Mouse (Mus musculus) olfactory bulb, adult 2 months (tissue): Measurements from ENCODE around the gene Fam192a. TPM values are rescaled to one million over a fixed set of nuclear protein-coding genes. Genes with fewer than 3 reads are reported as not detected.

Source experiments
- H3K27ac ChIP-seq: fragments of 200-500 bp; 2 replicates; pipeline ENCODE4 v1.5.1; 2012; ENCODE audit warnings: low read depth, low read length; ENCODE audit not compliant: insufficient read depth
- H3K4me1 ChIP-seq: fragments of 200-500 bp; 2 replicates; pipeline ENCODE4 v1.6.1; 2012; ENCODE audit warnings: low read length; ENCODE audit not compliant: control insufficient read depth, insufficient read depth
- H3K4me3 ChIP-seq: fragments of 200-500 bp; 2 replicates; pipeline ENCODE4 v1.5.1; 2012; ENCODE audit warnings: mild to moderate bottlenecking, low read depth, low read length, moderate library complexity; ENCODE audit not compliant: insufficient read depth
- CTCF ChIP-seq: fragments of 200-500 bp; IDR thresholded peaks from 2 replicates; pipeline ENCODE4 v1.5.1; 2012; ENCODE audit warnings: low read depth, mild to moderate bottlenecking, low read length, moderate library complexity; ENCODE audit not compliant: insufficient read depth
- POLR2A ChIP-seq: fragments of 200-500 bp; IDR thresholded peaks from 2 replicates; pipeline ENCODE4 v1.6.1; 2012; ENCODE audit warnings: mild to moderate bottlenecking, low read depth, low read length, moderate library complexity; ENCODE audit not compliant: insufficient read depth
- WGBS: fragments of 180-500 bp; shearing (Covaris S2); methylation state at CpG from one replicate; pipeline ENCODE4 v1.1.7; 2018; 5-methylcytosine and 5-hydroxymethylcytosine counted together
- polyA plus RNA-seq: library from polyadenylated mRNA; stranded (reverse); fragments of >200 nt; gene quantifications from 2 replicates; pipeline ENCODE4 v1.2.4, GENCODE M21; 2012; ENCODE audit warnings: low replicate concordance; ENCODE audit not compliant: missing spikeins, insufficient read depth, insufficient read length

The Fam192a gene
- polyA plus RNA-seq, 1 experiment, result 692 TPM

DNA sequence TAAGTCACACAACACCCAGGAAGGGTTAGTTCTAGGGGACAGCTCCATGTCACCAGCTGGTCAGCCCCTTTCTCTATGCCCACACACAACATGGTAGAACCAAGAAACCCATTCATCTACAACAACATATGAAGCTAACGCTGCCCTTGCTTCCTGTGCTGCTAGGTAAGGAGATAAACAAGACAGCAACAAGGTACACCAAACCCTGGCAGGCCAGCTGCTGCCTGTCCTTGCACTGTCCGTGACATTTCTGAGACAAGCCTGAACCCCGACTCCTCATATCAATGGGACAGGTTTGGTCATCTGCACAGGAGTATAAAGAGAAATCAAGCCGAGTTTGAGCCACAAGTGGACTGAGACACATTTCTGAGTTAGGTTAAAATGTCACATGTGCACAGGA, 26.6 kb downstream of the Fam192a start:
- Histone ChIP-seq H3K4me1 (peaks cover 20% of the 10 kb centered on the region), H3K27ac (0 out of 2 replicates have a peak overlapping the region, but pooled peaks have one; percentile 1), H3K4me3 (no peak overlapping the region)
- TF ChIP-seq CTCF (no peak), POLR2A (no peak)
- 97% methylated on average over 4 of the region's 4 CpGs for WGBS

- no peak for TF ChIP-seq POLR2A
- TF ChIP-seq CTCF, result no peak
- peak overlapping the region; percentile 68 for H3K27ac ChIP-seq
- 23% methylated on average over 16 of the region's 16 CpGs for WGBS
These were observed 27.5 kb downstream of the Fam192a start for GRCm38 (mm10) chr8:94574159-94574907.

DNA sequence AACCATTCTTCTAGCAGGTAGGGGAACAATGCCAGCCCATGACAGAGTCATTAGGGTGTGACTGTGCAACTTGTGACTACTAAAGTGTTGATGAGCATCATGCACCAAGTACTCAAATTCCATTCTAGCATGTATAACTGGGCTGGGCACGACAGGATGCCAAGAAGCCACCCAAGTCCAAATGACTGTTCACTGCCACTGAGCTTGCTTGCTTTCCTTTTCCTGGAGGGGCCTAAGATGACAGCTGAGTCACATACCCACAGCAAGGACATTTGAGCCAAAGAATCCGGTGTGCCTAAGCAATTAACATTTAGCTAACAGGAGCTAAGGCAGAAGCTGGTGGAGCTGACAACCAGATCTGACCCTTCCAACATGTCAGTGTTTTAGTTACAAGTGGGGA, 29.9 kb downstream of the Fam192a start:
- peaks cover 28% of the 10 kb centered on the region for H3K4me1 ChIP-seq
- 57% methylated on average over 2 of the region's 2 CpGs for WGBS
- TF ChIP-seq POLR2A (no peak), CTCF (no peak)

More at GRCm38 (mm10) chr8:94574159-94574907, 27.5 kb downstream of the Fam192a start:
- no peak overlapping the region for H3K4me3 ChIP-seq
- H3K4me1 ChIP-seq, result peaks cover 22% of the 10 kb centered on the region

GRCm38 (mm10) chr8:94569419-94569818, 32.4 kb downstream of the Fam192a start:
- peaks cover 22% of the 10 kb centered on the region for H3K4me1 ChIP-seq
- TF ChIP-seq POLR2A (no peak), CTCF (no peak)
- no peak overlapping the region for H3K4me3 ChIP-seq
- 88% methylated on average over 1 of the region's 1 CpGs for WGBS
- no peak overlapping the region for H3K27ac ChIP-seq

More for the DNA sequence above, 29.9 kb downstream of the Fam192a start:
- Histone ChIP-seq H3K4me3 (no peak overlapping the region), H3K27ac (no peak overlapping the region)

GRCm38 (mm10) chr8:94568098-94568497, 33.7 kb downstream of the Fam192a start:
- WGBS, result 91% methylated on average over 8 of the region's 8 CpGs
- no peak overlapping the region for H3K27ac ChIP-seq

GRCm38 (mm10) chr8:94567159-94567849, 34.5 kb downstream of the Fam192a start:
- Histone ChIP-seq H3K27ac (no peak overlapping the region), H3K4me3 (no peak overlapping the region), H3K4me1 (peaks cover 14% of the 10 kb centered on the region)
- no peak for TF ChIP-seq POLR2A
- TF ChIP-seq CTCF, result no peak
- 35% methylated on average over 8 of the region's 8 CpGs for WGBS

More at GRCm38 (mm10) chr8:94568098-94568497, 33.7 kb downstream of the Fam192a start:
- no peak for TF ChIP-seq CTCF
- TF ChIP-seq POLR2A, result no peak
- no peak overlapping the region for H3K4me3 ChIP-seq
- peaks cover 14% of the 10 kb centered on the region for H3K4me1 ChIP-seq

- WGBS, result 53% methylated on average over 15 of the region's 15 CpGs
- Histone ChIP-seq H3K4me3 (no peak overlapping the region), H3K27ac (no peak overlapping the region), H3K4me1 (peaks cover 14% of the 10 kb centered on the region)
- TF ChIP-seq CTCF (no peak), POLR2A (no peak)
These were observed 35.2 kb downstream of the Fam192a start for GRCm38 (mm10) chr8:94566446-94567158.

- H3K27ac ChIP-seq, result no peak overlapping the region
- H3K4me1 ChIP-seq, result peaks cover 20% of the 10 kb centered on the region
- no peak overlapping the region for H3K4me3 ChIP-seq
- WGBS, result 61% methylated on average over 6 of the region's 6 CpGs
- TF ChIP-seq CTCF (no peak), POLR2A (no peak)
These were observed 35.8 kb downstream of the Fam192a start for GRCm38 (mm10) chr8:94566033-94566432.
